Mouse (Mus musculus): Measurements from ENCODE around the gene Fbxl17.

The Fbxl17 gene

GRCm38 (mm10) chr17:63351682-63352081 is 148.1 kb downstream of the Fbxl17 start:
- in situ Hi-C loops (cut with MboI; ENCODE audit: unreplicated experiment in 2 of 2): loop anchor here in 1 of 2 experiments (25.0 kb wide), 1 partner anchor 1261 kb away; the partner anchor contains the start of gene Man2a1

- in situ Hi-C loops (cut with MboI; ENCODE audit: unreplicated experiment in 2 of 2): loop anchor here in 1 of 2 experiments (25.0 kb wide), 1 partner anchor 1261 kb away; the partner anchor contains the start of gene Man2a1
Measured at GRCm38 (mm10) chr17:63350876-63351509, 148.8 kb downstream of the Fbxl17 start.

GRCm38 (mm10) chr17:63344101-63344500 is 155.7 kb downstream of the Fbxl17 start:
- in situ Hi-C loops (cut with MboI; ENCODE audit: unreplicated experiment in 2 of 2): no loop called here

- in situ Hi-C loops (cut with MboI; ENCODE audit: unreplicated experiment in 2 of 2): no loop called here
Measured at GRCm38 (mm10) chr17:63343076-63343475, 156.7 kb downstream of the Fbxl17 start.

- in situ Hi-C loops (cut with MboI; ENCODE audit: unreplicated experiment in 2 of 2): no loop called here
Measured at GRCm38 (mm10) chr17:63342440-63342839, 157.4 kb downstream of the Fbxl17 start.

GRCm38 (mm10) chr17:63341203-63341602 is 158.6 kb downstream of the Fbxl17 start:
- in situ Hi-C loops (cut with MboI; ENCODE audit: unreplicated experiment in 2 of 2): no loop called here

GRCm38 (mm10) chr17:63328888-63329287 is 170.9 kb downstream of the Fbxl17 start:
- in situ Hi-C loops (cut with MboI; ENCODE audit: unreplicated experiment in 2 of 2): loop anchor here (5.0 to 10.0 kb wide), 2 partner anchors 33 to 444 kb away; partner anchors contain the start of gene Efna5 (in 2 of the 2)

- in situ Hi-C loops (cut with MboI; ENCODE audit: unreplicated experiment in 2 of 2): loop anchor here (5.0 to 10.0 kb wide), 2 partner anchors 36 to 441 kb away; partner anchors contain the start of gene Efna5 (in 2 of the 2)
Measured at GRCm38 (mm10) chr17:63326227-63326626, 173.6 kb downstream of the Fbxl17 start.

GRCm38 (mm10) chr17:63324672-63325071 is 175.1 kb downstream of the Fbxl17 start:
- in situ Hi-C loops (cut with MboI; ENCODE audit: unreplicated experiment in 2 of 2): loop anchor here (5.0 to 10.0 kb wide), 5 partner anchors 38 to 440 kb away; partner anchors contain the start of gene Efna5 (in 2 of the 2)

- in situ Hi-C loops (cut with MboI; ENCODE audit: unreplicated experiment in 2 of 2): loop anchor here (5.0 to 10.0 kb wide), 4 partner anchors 43 to 439 kb away; partner anchors contain the start of gene Efna5 (in 2 of the 2)
Measured at GRCm38 (mm10) chr17:63324039-63324438, 175.8 kb downstream of the Fbxl17 start.

GRCm38 (mm10) chr17:63322846-63323245 is 177.0 kb downstream of the Fbxl17 start:
- in situ Hi-C loops (cut with MboI; ENCODE audit: unreplicated experiment in 2 of 2): loop anchor here (5.0 to 10.0 kb wide), 4 partner anchors 44 to 438 kb away; partner anchors contain the start of gene Efna5 (in 2 of the 2)

GRCm38 (mm10) chr17:63321290-63321689 is 178.5 kb downstream of the Fbxl17 start:
- in situ Hi-C loops (cut with MboI; ENCODE audit: unreplicated experiment in 2 of 2): loop anchor here (5.0 to 10.0 kb wide), 4 partner anchors 46 to 436 kb away; partner anchors contain the start of gene Efna5 (in 2 of the 2)

GRCm38 (mm10) chr17:63317518-63317917 is 182.3 kb downstream of the Fbxl17 start:
- in situ Hi-C loops (cut with MboI; ENCODE audit: unreplicated experiment in 2 of 2): loop anchor here in 1 of 2 experiments (5.0 kb wide), 1 partner anchor 305 kb away; no protein-coding TSS in a partner anchor

- in situ Hi-C loops (cut with MboI; ENCODE audit: unreplicated experiment in 2 of 2): loop anchor here in 1 of 2 experiments (5.0 kb wide), 1 partner anchor 304 kb away; no protein-coding TSS in a partner anchor
Measured at GRCm38 (mm10) chr17:63315646-63316480, 184.0 kb downstream of the Fbxl17 start.

- in situ Hi-C loops (cut with MboI; ENCODE audit: unreplicated experiment in 2 of 2): no loop called here
Measured at GRCm38 (mm10) chr17:63312804-63313203, 187.0 kb downstream of the Fbxl17 start.

GRCm38 (mm10) chr17:63312330-63312729 is 187.5 kb downstream of the Fbxl17 start:
- in situ Hi-C loops (cut with MboI; ENCODE audit: unreplicated experiment in 2 of 2): no loop called here

- in situ Hi-C loops (cut with MboI; ENCODE audit: unreplicated experiment in 2 of 2): no loop called here
Measured at GRCm38 (mm10) chr17:63311613-63312012, 188.2 kb downstream of the Fbxl17 start.

GRCm38 (mm10) chr17:63310021-63310420 is 189.8 kb downstream of the Fbxl17 start:
- in situ Hi-C loops (cut with MboI; ENCODE audit: unreplicated experiment in 2 of 2): no loop called here

GRCm38 (mm10) chr17:63303862-63304261 is 196.0 kb downstream of the Fbxl17 start:
- in situ Hi-C loops (cut with MboI; ENCODE audit: unreplicated experiment in 2 of 2): no loop called here

GRCm38 (mm10) chr17:63301822-63302393 is 197.9 kb downstream of the Fbxl17 start:
- in situ Hi-C loops (cut with MboI; ENCODE audit: unreplicated experiment in 2 of 2): no loop called here

Measured in v-Abl transformed pro-B cells (cell line).